Mouse (Mus musculus): Measurements from ENCODE around the gene G6pc2. TPM values are rescaled to one million over a fixed set of nuclear protein-coding genes. Genes with fewer than 3 reads are reported as not detected.

G6pc2 gene
- total and polyA plus RNA-seq, 3 experiments = not detected

DNA sequence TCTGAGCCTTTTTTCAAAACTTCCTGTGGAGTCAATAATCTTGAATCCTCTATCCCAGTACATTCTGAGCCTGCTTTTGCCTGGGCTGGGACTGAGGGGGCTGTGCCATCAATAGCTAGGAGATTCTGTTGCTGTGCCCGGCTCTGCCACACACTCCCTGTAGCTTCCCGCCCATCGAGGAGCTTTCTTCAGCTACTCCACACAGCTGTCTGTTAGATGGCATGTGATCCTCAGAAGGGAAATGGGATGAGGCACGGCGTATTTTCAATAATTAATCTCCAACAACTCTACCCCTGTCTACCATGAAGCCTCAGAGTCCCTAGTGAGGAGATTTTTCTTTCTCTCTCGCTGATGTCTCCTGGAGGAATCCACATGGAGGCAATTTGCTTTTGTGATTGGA lies 17.8 kb downstream of the G6pc2 start:
- H3K9me3 ChIP-seq (replicated peaks; ENCODE audit: insufficient read depth, low read length) = no peaks in the 10 kb centered on the region
- H3K27ac ChIP-seq (ENCODE audit: control insufficient read depth, low read depth, low read length) = no peak overlapping the region
- no peak overlapping the region for H3K9ac ChIP-seq (ENCODE audit: control insufficient read depth, low read depth, low read length, poor library complexity, severe bottlenecking)
- TF ChIP-seq JUND (IDR thresholded peaks at IDR 0.05; ENCODE audit: low read depth, low read length) = no peak
- TF ChIP-seq MYC (IDR thresholded peaks at IDR 0.05; ENCODE audit: low read depth, low read length) = no peak
- no peak for TF ChIP-seq ZMIZ1 (IDR thresholded peaks at IDR 0.05; ENCODE audit: low read depth, low read length)
- no peak for TF ChIP-seq UBTF (IDR thresholded peaks at IDR 0.05; ENCODE audit: borderline replicate concordance, insufficient read depth, low read depth, low read length)
- no peak for TF ChIP-seq POLR2AphosphoS2 (IDR thresholded peaks at IDR 0.05; ENCODE audit: low read length)
- TF ChIP-seq GATA1 (IDR thresholded peaks at IDR 0.05; ENCODE audit: low read depth, low read length) = no peak
- no peak for TF ChIP-seq NRF1 (IDR thresholded peaks at IDR 0.05; ENCODE audit: insufficient read depth, low read depth, low read length, poor library complexity, severe bottlenecking)
- no peak for TF ChIP-seq CTCF (IDR thresholded peaks at IDR 0.05 in 2 of 3, conservative IDR thresholded peaks at IDR 0.05 in 1 of 3; ENCODE audit: control insufficient read depth in 1 of 3, insufficient read depth in 1 of 3, low read depth in 2 of 3, low read length in 3 of 3, poor library complexity in 1 of 3, severe bottlenecking in 1 of 3)
- TF ChIP-seq MAZ (IDR thresholded peaks at IDR 0.05; ENCODE audit: low read depth, low read length) = no peak
- no peak for TF ChIP-seq MYB (IDR thresholded peaks at IDR 0.05; ENCODE audit: low read depth, low read length)
- TF ChIP-seq RAD21 (IDR thresholded peaks at IDR 0.05; ENCODE audit: low read depth, low read length) = no peak
- TF ChIP-seq GABPA (IDR thresholded peaks at IDR 0.05; ENCODE audit: low read depth, low read length) = no peak
- TF ChIP-seq TAL1 (IDR thresholded peaks at IDR 0.05; ENCODE audit: low read length) = no peak
- TF ChIP-seq POLR2AphosphoS5 (IDR thresholded peaks at IDR 0.05; ENCODE audit: borderline replicate concordance, low read depth, low read length) = no peak
- TF ChIP-seq CHD2 (IDR thresholded peaks at IDR 0.05; ENCODE audit: low read length) = no peak
- no peak for TF ChIP-seq CHD1 (IDR thresholded peaks at IDR 0.05; ENCODE audit: low read depth, low read length)
- TF ChIP-seq SIN3A (IDR thresholded peaks at IDR 0.05; ENCODE audit: low read length) = no peak
- TF ChIP-seq ZKSCAN1 (IDR thresholded peaks at IDR 0.05; ENCODE audit: low read depth, low read length) = no peak
- no peak for TF ChIP-seq EP300 (IDR thresholded peaks at IDR 0.05; ENCODE audit: low read depth in 1 of 2, low read length in 2 of 2)
- no peak for TF ChIP-seq ELF1 (IDR thresholded peaks at IDR 0.05; ENCODE audit: low read depth, low read length)
- no peak for DNase-seq (ENCODE audit: low read depth, low spot score)
- no peaks in the 10 kb centered on the region for H3K36me3 ChIP-seq (ENCODE audit: control insufficient read depth in 1 of 2, insufficient read depth in 2 of 2, low read length in 2 of 2)
- H3K79me2 ChIP-seq (ENCODE audit: control insufficient read depth, insufficient read depth, low read length, poor library complexity) = no peaks in the 10 kb centered on the region
- H3K27me3 ChIP-seq (ENCODE audit: control insufficient read depth in 1 of 2, insufficient read depth in 2 of 2, low read length in 2 of 2) = no peaks in the 10 kb centered on the region
- no peaks in the 10 kb centered on the region for H3K4me1 ChIP-seq (ENCODE audit: control insufficient read depth in 1 of 2, insufficient read depth in 2 of 2, low read length in 2 of 2)
- H3K4me3 ChIP-seq (ENCODE audit: control insufficient read depth in 1 of 2, insufficient read depth in 1 of 2, low read depth in 2 of 2, low read length in 2 of 2) = no peak overlapping the region

GRCm38 (mm10) chr2:69230137-69230536 lies 19.3 kb downstream of the G6pc2 start:
- Histone ChIP-seq H3K9ac (ENCODE audit: control insufficient read depth, low read depth, low read length, poor library complexity, severe bottlenecking) (no peak overlapping the region), H3K36me3 (ENCODE audit: control insufficient read depth in 1 of 2, insufficient read depth in 2 of 2, low read length in 2 of 2) (no peaks in the 10 kb centered on the region), H3K9me3 (replicated peaks; ENCODE audit: insufficient read depth, low read length) (no peaks in the 10 kb centered on the region), H3K27ac (ENCODE audit: control insufficient read depth, low read depth, low read length) (no peak overlapping the region), H3K27me3 (ENCODE audit: control insufficient read depth in 1 of 2, insufficient read depth in 2 of 2, low read length in 2 of 2) (0 out of 4 replicates have a peak, but pooled peaks cover 0 to 1% of the 10 kb centered on the region in 2 experiments), H3K4me1 (ENCODE audit: control insufficient read depth in 1 of 2, insufficient read depth in 2 of 2, low read length in 2 of 2) (no peaks in the 10 kb centered on the region), H3K79me2 (ENCODE audit: control insufficient read depth, insufficient read depth, low read length, poor library complexity) (no peaks in the 10 kb centered on the region), H3K4me3 (ENCODE audit: control insufficient read depth in 1 of 2, insufficient read depth in 1 of 2, low read depth in 2 of 2, low read length in 2 of 2) (no peak overlapping the region)
- TF ChIP-seq CHD1 (IDR thresholded peaks at IDR 0.05; ENCODE audit: low read depth, low read length) (no peak), UBTF (IDR thresholded peaks at IDR 0.05; ENCODE audit: borderline replicate concordance, insufficient read depth, low read depth, low read length) (no peak), GATA1 (IDR thresholded peaks at IDR 0.05; ENCODE audit: low read depth, low read length) (no peak), ELF1 (IDR thresholded peaks at IDR 0.05; ENCODE audit: low read depth, low read length) (no peak)
- no peak for DNase-seq (ENCODE audit: low read depth, low spot score)
